Mouse (Mus musculus): Measurements from ENCODE around the gene Npr3. TPM values are rescaled to one million over a fixed set of nuclear protein-coding genes. Genes with fewer than 3 reads are reported as not detected.
"Not testable (repeated sequence)": the region's sequence is repeated elsewhere in the genome, so short reads cannot be mapped to it uniquely, and the experiment has no call there.

Gene Npr3
- polyA plus RNA-seq, 1 experiment = 67.8 TPM

DNA sequence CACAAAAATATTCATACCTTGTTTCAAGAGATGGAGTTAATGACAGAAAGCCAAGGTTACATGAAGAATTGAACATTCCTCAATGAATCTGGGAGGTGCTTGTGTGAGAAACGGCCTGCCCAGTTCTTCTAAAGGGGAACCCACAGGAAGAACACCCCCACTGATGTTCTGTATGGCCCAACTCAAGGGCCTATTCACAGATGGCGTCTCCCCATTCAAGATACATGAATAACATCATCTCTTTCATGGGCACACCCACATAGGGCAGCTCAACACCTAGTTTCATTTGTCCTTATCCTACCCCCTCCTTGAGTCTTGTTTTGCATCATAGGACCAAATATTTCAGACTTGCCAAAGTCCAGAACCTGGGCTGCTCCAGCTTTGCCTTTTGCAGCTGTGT lies 46.8 kb downstream of the Npr3 start:
- Histone ChIP-seq H3K4me1 (ENCODE audit: control insufficient read depth, insufficient read depth, insufficient read length, low read length) (no peaks in the 10 kb centered on the region; the same call in 1 of the 2 replicates), H3K27ac (replicated peaks; ENCODE audit: low read depth, low read length) (no peak overlapping the region), H3K4me3 (ENCODE audit: insufficient read depth, low read depth, low read length) (no peak overlapping the region)

DNA sequence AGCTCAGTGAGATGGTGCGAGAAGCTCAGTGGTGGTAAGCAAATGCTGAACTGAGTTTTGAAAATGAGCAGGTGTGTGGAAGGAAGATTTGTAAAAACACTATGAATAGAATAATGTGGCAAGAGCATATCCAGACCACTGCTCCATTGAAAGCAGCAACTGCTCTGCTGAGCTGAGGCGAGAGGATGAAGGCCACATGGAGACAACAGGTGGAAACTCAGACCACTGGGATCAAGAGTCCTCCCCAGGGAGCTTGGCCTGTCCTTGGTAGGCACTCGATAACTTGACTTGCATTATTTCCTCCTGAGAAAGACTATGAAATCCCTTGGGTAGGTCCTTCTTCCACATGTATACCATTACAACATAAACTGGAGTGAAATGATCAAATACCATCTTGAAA lies 47.3 kb downstream of the Npr3 start:
- no peaks in the 10 kb centered on the region; the same call in 1 of the 2 replicates for H3K4me1 ChIP-seq (ENCODE audit: control insufficient read depth, insufficient read depth, insufficient read length, low read length)
- no peak overlapping the region for H3K4me3 ChIP-seq (ENCODE audit: insufficient read depth, low read depth, low read length)
- H3K27ac ChIP-seq (replicated peaks; ENCODE audit: low read depth, low read length) = no peak overlapping the region

DNA sequence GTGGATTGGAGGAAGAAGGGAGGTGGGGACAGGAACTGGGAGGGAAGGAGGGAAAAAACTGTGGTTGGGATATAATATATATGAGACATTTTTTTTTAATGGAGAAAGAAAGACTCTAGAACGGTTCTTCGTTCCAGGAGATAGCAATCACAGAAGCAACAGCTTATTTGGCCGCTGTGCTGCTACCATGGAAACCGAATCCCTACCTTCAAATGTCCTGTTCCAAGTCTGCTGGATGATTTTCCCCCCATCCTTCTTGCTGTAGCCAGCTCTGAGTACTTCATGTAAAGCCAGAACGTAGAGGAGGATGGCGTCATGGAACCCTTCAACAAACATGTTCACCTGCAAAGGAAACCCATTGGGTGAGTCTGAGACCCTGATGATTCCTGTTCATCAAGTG lies 48.7 kb downstream of the Npr3 start:
- no peak overlapping the region for H3K4me3 ChIP-seq (ENCODE audit: insufficient read depth, low read depth, low read length)

DNA sequence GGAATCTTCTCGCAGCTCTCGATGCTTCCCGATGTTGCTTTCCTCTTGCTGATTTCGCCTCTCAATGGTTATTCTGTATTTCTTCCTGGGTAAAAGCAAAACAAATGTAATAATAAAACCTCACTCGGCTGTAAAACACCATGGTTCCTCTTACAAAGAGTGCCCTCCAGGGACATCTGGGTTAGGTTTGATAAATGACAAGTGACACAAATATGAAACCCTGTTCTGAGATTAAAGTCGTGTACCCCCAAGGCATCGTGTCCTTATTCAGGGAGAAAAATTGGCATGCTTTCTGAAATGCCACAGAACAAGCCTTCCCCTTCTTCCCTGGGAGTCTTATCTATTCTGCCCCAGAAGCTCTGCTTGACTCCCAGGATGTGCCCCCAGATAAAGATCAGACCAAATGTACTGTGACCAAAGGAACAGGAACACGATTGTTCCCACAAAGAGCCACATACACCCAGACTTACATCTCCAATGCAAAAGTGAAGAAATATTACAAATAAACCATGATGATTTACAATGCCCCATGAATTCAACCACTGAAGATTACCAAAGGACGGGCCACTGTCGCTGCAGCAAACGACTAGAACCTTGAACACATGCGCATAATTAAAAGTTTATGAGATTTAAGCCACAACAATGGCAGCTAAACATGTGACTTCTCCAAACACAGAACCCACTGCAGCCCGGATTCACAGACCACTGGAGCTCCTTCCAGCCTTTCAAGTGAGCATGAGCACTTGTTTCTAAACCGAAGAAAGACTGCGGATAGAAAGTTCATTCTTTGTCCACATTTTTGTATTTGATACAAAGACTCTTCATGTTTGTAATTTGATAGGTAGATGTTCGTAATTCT lies 61.7 kb downstream of the Npr3 start:
- Histone ChIP-seq H3K27ac (replicated peaks; ENCODE audit: low read depth, low read length) (no peak overlapping the region), H3K4me1 (ENCODE audit: control insufficient read depth, insufficient read depth, insufficient read length, low read length) (no peaks in the 10 kb centered on the region), H3K4me3 (ENCODE audit: insufficient read depth, low read depth, low read length) (no peak overlapping the region)

More for the DNA sequence above, 48.7 kb downstream of the Npr3 start:
- no peak overlapping the region for H3K27ac ChIP-seq (replicated peaks; ENCODE audit: low read depth, low read length)
- H3K4me1 ChIP-seq (ENCODE audit: control insufficient read depth, insufficient read depth, insufficient read length, low read length) = no peaks in the 10 kb centered on the region; the same call in 1 of the 2 replicates

DNA sequence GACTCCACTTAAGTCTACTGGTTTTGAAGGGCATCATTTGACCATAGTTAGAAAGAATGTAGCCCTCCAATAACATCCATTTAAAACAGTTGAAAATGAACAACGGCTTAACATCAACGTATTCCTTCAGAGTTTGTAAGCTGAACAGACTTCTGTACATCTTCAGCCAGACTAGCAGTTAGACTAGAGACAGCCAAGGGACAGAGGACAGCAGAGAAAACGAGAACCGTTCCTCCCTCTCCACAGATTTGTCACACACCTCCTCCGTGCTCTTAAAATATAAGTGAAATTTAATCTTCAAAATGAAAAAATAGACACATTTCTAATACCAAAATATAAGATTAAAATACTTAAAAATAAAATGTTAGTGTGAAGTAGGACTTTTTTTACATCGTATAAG lies 63.0 kb downstream of the Npr3 start:
- Histone ChIP-seq H3K4me1 (ENCODE audit: control insufficient read depth, insufficient read depth, insufficient read length, low read length) (no peaks in the 10 kb centered on the region), H3K27ac (replicated peaks; ENCODE audit: low read depth, low read length) (no peak overlapping the region), H3K4me3 (ENCODE audit: insufficient read depth, low read depth, low read length) (no peak overlapping the region)

DNA sequence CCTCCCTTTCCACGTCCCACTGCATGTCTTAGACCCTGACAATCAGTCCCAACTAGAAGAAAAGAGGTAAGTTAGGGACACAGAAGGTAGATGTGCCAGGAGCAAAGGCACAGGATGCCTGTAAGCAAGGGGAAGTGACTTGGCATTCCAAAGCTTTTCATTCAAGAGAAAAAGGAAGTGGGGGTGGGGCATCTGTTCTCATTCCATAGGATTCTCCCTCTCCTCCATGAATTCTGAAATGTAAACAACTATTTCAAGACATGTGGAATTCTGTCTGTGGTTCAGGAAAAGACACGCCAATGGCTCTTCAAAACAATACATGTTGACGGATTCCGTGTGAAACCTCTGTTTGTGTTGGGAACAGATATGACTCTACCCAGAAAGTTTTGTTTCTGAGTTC lies 65.3 kb downstream of the Npr3 start:
- H3K4me3 ChIP-seq (ENCODE audit: insufficient read depth, low read depth, low read length) = no peak overlapping the region
- H3K27ac ChIP-seq (replicated peaks; ENCODE audit: low read depth, low read length) = no peak overlapping the region
- H3K4me1 ChIP-seq (ENCODE audit: control insufficient read depth, insufficient read depth, insufficient read length, low read length) = no peaks in the 10 kb centered on the region; the same call in 1 of the 2 replicates

DNA sequence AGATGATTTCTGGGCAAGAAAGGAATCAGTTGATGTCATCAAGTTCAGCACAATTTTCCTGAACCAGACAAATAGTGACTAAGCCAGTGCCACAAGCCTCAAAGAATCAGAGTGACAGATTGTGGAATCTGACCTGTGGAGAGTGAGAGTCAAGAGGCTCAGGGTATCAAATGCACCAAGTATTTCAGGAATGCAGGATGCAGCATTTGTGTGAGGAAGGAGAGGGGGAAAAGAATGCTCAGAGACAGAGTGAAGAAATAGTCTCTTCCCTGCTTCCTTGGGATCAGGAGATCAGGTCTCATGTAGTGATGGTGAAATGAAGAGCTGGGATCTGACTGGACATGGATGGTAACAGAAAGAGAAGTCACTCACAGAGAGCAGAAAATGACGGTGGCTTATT lies 71.2 kb downstream of the Npr3 start:
- Histone ChIP-seq H3K27ac (replicated peaks; ENCODE audit: low read depth, low read length) (no peak overlapping the region), H3K4me3 (ENCODE audit: insufficient read depth, low read depth, low read length) (no peak overlapping the region), H3K4me1 (ENCODE audit: control insufficient read depth, insufficient read depth, insufficient read length, low read length) (no peaks in the 10 kb centered on the region; the same call in 1 of the 2 replicates)

DNA sequence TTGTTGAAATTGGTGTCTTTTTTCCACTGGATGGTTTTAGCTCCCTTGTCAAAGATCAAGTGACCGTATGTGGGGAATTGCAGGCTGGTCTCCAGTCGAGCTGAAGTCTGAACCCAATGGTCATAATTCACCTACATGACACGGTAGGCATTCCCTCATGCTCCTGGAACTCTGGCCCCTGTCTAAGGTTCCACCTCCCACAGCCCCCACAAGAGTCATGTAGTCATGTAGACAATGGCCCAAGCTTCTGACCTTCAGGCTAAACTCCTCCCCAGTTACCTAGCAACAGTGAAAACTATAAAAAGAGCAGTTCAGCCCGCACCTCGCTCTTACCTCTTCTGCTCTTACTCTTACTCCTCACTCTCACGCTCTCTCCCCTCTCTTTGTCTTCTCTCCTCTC lies 84.7 kb downstream of the Npr3 start:
- H3K4me3 ChIP-seq (ENCODE audit: insufficient read depth, low read depth, low read length); H3K27ac ChIP-seq (replicated peaks; ENCODE audit: low read depth, low read length); H3K4me1 ChIP-seq (ENCODE audit: control insufficient read depth, insufficient read depth, insufficient read length, low read length): not testable (repeated sequence)

DNA sequence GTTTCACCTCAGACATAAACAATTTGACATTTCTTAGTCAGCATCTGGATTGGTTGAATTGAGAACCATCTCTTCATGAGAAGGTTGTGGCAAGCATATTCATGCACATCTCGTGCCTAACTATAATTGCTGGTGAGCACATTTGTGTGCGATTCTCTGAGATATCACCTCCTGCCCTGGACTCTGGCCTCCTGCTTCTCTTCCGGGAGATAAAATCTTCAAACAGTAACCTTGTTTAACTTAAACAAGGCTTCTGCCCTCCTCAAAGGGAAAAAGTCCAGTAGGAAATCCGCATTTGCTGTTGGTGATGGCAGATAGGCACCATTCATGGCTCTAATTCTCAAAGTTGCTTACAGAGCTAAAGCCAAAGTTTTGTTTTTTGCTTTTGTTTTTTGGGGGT lies 91.5 kb downstream of the Npr3 start:
- Histone ChIP-seq H3K4me3 (ENCODE audit: insufficient read depth, low read depth, low read length) (no peak overlapping the region), H3K4me1 (ENCODE audit: control insufficient read depth, insufficient read depth, insufficient read length, low read length) (no peaks in the 10 kb centered on the region), H3K27ac (replicated peaks; ENCODE audit: low read depth, low read length) (no peak overlapping the region)

DNA sequence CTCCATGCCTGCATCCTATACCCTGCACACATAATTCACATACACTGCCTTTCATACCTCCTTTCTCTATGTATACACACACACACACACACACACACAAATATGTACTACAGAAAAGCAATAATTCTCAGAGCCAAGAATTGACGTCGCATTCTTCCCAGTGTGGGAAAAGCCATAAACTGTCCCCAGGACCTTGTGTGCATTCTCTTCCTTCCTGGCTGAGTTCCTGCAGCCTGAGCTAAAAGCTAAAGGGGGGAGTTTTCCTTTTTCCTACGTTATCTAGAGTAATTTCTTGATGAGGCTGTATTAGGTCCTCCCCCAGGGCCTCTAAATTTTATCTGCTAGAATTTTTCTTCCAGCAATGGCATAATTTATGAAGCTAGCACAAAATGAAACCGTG lies 103.5 kb downstream of the Npr3 start:
- Histone ChIP-seq H3K27ac (replicated peaks; ENCODE audit: low read depth, low read length) (no peak overlapping the region), H3K4me1 (ENCODE audit: control insufficient read depth, insufficient read depth, insufficient read length, low read length) (peaks cover 5% of the 10 kb centered on the region; the same call in 1 of the 2 replicates), H3K4me3 (ENCODE audit: insufficient read depth, low read depth, low read length) (no peak overlapping the region)

DNA sequence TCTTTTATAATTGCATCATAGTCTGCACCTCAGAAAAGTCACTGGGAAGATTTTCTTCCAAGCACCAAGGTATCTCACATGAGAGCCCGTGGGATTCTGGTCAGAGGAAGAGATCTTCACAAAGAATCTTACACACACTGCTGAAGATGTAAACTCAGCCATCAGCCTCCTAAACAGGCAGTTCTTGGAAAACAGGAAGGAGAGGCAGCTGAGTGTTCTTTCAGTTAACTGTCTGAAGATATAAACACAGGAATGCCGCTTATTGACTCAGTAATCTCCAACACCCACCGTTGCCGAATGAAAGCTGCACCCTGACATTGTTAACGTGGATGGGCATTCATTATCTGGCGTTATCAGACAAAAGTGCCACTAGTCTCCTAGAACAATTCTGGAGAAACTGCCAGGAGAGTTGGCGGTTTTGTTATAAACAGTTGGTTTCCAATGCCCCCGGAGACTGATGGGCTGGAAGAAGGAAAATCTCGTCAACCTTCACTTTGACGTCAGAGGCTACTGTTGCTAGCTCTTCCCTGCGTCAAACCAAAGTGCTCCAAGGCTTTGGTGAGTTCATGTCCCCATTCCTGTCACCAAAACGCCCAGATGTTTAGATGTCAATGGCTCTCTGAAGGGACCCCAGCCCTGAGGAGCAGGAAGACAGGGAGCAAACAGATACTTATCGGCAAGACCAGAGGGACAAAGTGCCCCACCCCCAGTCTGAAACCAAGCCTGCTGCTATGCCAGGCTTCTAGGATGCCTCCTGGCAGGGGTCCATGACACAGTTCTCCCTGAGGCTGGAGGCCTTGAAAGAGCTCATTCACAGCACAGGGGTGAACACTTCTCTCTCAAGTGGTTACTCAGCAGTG lies 105.0 kb downstream of the Npr3 start:
- Histone ChIP-seq H3K4me1 (ENCODE audit: control insufficient read depth, insufficient read depth, insufficient read length, low read length) (peaks cover 5% of the 10 kb centered on the region; the same call in 1 of the 2 replicates), H3K27ac (replicated peaks; ENCODE audit: low read depth, low read length) (no peak overlapping the region), H3K4me3 (ENCODE audit: insufficient read depth, low read depth, low read length) (no peak overlapping the region)

DNA sequence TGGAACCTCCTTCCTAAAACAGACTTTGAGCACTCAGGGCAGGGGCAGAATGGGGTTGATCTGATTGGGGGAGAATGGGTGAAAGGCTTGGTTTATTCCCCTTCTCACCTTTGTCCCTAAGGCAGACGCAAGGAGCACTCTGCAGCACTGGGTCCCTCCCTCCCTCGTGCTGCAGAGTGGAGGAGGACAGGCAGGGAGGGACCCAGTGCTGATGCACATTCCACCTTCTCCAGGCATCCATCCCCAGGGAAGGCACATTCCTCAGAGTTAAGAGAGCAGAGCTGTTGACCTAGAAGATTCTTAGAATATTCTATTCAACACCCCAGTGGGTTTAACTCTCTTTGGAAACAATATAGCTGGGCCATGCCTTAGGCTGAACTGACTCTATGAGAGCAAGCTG lies 112.5 kb downstream of the Npr3 start:
- Histone ChIP-seq H3K27ac (replicated peaks; ENCODE audit: low read depth, low read length) (no peak overlapping the region), H3K4me1 (ENCODE audit: control insufficient read depth, insufficient read depth, insufficient read length, low read length) (no peaks in the 10 kb centered on the region), H3K4me3 (ENCODE audit: insufficient read depth, low read depth, low read length) (no peak overlapping the region)

Other genes starting within 250 kb of the Npr3 start
- gene Sub1, start 89.7 kb upstream of the Npr3 start, polyA plus RNA-seq (2012; ENCODE audit: insufficient read depth, insufficient read length, missing spikeins) = 220 and 238 TPM in 2 replicates
- gene Zfr, start 210.5 kb upstream of the Npr3 start, polyA plus RNA-seq (2012; ENCODE audit: insufficient read depth, insufficient read length, missing spikeins) = 45.3 and 50.3 TPM in 2 replicates

Measured in brown adipose tissue, adult 24 weeks (tissue).